Mouse (Mus musculus): ENCODE measurements around the gene Pbxip1.

Gene Pbxip1

GRCm38 (mm10) chr3:89486111-89486510 is 49.6 kb downstream of the Pbxip1 start:
- WGBS: 45% methylated on average over 8 of the region's 8 CpGs

DNA sequence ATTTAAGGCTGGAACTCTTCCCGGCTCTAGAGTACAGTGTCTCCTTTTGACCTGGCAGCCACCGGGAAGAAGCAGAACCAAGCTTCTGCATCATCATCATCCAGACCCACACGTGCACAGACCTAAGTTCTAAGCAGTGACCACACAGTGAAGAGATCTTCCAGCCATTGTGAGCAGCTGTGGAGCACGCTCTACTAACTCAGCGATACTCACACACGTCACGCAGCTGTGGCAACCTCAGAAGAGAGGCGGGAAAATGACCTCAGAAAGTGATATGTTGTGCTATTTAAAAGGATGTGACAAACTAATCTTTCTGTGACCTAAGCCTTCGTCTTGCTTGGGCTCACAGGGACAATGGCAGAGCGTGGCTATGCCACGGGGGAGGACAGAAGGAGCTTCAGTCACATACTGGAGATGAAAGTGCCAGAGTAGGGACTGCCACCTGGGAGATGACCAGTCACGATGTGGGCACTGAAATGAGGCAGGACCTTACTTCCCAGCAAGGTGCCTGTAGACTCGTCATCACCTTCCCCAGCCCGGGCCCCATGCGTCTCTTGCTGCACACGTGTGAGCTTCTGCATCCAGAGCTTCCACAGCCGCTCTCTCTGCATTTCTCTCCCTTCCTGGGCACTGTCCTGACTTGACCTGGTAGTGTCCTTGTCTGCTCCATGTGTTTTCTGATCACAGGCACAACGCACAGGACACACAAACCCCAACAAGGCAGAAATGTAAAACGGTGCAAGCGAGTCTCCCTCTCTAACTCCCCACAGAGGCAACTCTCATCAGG is 50.6 kb downstream of the Pbxip1 start:
- 76% methylated on average over 20 of the region's 20 CpGs for WGBS

GRCm38 (mm10) chr3:89490790-89491189 is 54.3 kb downstream of the Pbxip1 start:
- 93% methylated on average over 3 of the region's 3 CpGs for WGBS

- 85% methylated on average over 5 of the region's 5 CpGs for WGBS
Observed at GRCm38 (mm10) chr3:89491559-89491958, 55.1 kb downstream of the Pbxip1 start.

DNA sequence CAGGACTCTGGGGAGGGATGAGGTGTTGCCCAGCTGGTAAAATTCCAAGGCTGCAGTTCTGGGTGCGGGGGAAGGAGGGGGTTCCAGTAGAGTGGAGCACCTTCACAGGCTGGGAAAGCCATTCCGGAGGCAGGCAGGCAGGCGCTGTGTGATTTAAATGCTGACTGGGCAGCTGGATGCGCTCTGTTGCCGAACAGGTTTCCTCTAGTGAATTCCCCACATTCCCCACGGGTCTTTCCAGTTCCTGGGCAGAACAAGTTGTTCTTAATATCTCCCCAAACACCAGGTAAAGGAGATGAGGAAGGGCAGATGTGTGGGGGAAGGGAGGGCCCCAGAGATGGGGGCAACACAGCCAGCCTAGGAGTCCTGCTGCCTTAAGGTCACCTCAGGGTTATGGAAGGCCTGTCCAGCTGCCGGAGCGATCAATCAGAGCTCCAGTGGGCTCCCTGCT is 56.2 kb downstream of the Pbxip1 start:
- 75% methylated on average over 8 of the region's 8 CpGs for WGBS

- WGBS: 89% methylated on average over 5 of the region's 5 CpGs
Observed at GRCm38 (mm10) chr3:89494630-89495029, 58.1 kb downstream of the Pbxip1 start.

- WGBS: 75% methylated on average over 3 of the region's 3 CpGs
Observed at GRCm38 (mm10) chr3:89496366-89496765, 59.9 kb downstream of the Pbxip1 start.

- 54% methylated on average over 7 of the region's 7 CpGs for WGBS
Observed at GRCm38 (mm10) chr3:89499696-89500095, 63.2 kb downstream of the Pbxip1 start.
